Mouse (Mus musculus) mature B cell (primary cell): ENCODE measurements around the gene Gtdc1.

Experiments used
- in situ Hi-C: fragments of 300-500 bp; cut with MboI; formaldehyde crosslinking; loops from 2 replicates; pipeline ENCODE4 v1.14.3; 2019

The Gtdc1 gene

DNA sequence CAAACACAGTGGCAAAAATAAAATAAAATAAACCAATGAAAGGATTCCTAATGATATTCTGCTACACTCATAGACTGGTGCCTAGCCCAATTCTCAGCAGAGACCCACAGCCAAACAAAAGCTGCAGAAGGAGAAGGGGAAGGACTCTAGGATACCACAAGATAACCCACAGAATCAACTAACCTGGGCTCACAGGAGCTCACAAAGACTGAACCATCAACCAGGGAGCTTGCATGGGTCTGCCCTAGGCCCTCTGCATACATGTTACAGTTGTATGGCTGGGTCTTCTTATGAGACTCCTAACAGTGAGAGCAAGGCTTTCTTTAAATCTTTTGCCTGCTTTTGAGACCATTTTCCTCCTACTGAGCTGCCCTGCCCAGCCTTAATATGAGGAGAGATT lies 2.8 kb downstream of the Gtdc1 start:
- in situ Hi-C loops: no loop called here

GRCm38 (mm10) chr2:44923056-44923883 lies 4.2 kb downstream of the Gtdc1 start:
- in situ Hi-C loops: no loop called here

DNA sequence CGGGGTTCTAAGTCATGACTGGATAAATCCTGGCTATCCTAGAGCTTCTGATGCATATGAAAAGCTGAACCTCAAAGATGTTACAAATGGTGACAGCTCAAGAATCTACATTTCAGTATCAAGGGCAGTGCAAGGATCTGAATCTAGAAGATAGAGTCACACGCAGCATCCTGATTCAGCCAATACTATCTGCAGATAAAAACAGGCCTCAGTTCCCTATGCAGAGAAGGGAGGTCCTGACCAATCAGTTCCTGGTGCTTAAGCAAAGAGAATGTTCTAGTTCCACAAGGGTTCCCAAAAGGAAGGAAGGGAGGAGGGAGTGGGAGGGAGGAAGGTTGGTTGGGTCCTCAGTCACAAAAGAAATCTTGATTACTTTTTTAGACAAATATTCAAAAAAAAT lies 5.0 kb downstream of the Gtdc1 start:
- in situ Hi-C loops: no loop called here

- in situ Hi-C loops: no loop called here
Measured at GRCm38 (mm10) chr2:44920471-44920870, 7.0 kb downstream of the Gtdc1 start.

DNA sequence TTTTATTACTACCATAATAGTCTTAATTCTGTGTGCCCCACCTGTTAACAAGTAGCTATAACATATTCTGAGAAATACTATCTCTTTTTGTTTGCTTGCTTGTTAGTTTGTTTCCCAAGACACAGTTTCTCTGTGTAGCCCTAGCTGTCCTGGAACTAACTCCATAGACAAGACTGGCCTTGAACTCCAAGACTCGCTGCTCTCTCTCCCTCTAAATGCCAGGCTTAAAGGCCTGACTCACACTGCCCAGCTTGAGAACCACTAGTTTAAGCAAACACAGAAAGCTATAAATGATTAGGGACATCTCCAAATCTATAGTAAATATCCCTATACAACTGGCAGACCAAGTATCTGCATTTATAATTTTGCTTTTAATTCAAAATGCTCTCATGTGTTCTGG lies 8.1 kb downstream of the Gtdc1 start:
- in situ Hi-C loops: no loop called here

GRCm38 (mm10) chr2:44918737-44919136 lies 8.7 kb downstream of the Gtdc1 start:
- in situ Hi-C loops: no loop called here

- in situ Hi-C loops: no loop called here
Measured at GRCm38 (mm10) chr2:44916286-44916685, 11.2 kb downstream of the Gtdc1 start.

DNA sequence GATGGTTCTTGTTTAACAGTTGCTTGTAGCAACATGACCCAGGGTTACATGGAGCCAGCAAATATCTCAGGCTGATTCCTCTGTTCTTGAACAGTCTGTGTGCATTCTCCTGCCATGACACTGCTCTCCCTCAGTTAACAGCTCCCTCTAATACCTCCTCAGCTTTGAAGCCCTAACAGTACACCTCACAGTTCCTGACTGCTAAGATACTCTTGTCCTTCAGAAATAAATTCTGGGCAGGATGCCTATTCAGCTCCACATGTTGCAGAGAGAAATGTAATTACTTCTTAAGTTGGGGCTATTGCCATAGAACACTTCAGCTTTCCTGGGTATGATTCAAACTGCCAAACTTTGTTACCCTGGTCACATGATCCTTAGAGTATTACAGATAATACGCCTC lies 29.7 kb downstream of the Gtdc1 start:
- in situ Hi-C loops: no loop called here

DNA sequence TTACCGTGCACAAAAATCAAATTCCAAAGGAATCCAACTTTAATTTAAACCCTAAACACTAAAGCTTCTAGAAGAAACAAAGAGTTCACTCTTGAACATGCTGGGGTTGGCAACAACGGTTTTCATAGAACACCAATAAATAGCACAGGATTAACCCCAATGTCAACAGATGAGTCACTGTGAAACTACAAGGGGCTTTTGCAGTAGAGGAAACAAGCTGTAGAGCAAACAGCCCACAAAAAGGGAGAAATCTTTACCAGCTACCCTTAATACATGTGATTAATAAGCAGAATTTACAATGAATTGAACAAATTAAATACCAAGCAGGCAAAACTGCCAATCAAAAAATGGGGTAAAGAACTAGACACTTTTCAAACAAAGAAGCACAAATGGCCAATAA lies 53.7 kb downstream of the Gtdc1 start:
- in situ Hi-C loops: no loop called here

- in situ Hi-C loops: no loop called here
Measured at GRCm38 (mm10) chr2:44864726-44865125, 62.7 kb downstream of the Gtdc1 start.

DNA sequence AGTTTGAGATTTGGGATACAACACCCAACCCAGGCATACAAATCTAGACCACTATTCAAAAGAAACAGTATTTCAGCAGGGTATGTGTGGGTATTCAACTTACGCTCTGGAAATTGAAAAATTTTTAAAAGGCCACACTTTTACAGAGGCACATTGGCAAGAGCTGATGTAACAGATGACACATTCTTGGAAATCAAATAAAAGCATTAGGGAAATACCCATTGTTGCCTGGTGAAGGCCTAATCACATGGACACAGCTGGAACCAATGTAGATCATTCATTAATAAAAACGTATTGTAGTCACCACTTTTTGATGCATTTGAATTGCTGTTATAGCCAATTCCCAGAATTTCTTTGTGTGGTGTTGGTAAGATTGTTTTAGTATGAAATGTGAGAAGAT lies 73.0 kb downstream of the Gtdc1 start:
- in situ Hi-C loops: no loop called here

- in situ Hi-C loops: no loop called here
Measured at GRCm38 (mm10) chr2:44849666-44850065, 77.8 kb downstream of the Gtdc1 start.

- in situ Hi-C loops: no loop called here
Measured at GRCm38 (mm10) chr2:44848156-44848555, 79.3 kb downstream of the Gtdc1 start.

GRCm38 (mm10) chr2:44845424-44845823 lies 82.0 kb downstream of the Gtdc1 start:
- in situ Hi-C loops: no loop called here

DNA sequence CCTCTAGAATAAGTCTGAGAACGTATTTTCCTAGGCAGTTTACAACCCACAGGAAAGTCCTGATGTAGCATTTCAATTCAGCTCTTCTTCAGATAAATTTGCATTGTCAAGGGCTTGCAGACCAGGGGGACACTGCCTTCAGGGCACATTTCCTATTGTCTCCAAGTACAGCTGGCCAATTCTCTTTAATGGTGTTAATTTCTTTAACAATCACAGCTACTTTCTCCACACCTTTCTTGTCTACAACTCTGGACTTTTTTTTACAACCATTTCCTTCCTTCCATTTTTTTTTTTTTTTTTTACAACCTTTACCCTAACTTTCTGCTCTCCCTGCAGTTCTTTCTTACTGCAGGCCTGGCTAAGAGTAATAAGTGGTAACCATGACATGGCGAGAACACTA lies 97.7 kb downstream of the Gtdc1 start:
- in situ Hi-C loops: no loop called here

DNA sequence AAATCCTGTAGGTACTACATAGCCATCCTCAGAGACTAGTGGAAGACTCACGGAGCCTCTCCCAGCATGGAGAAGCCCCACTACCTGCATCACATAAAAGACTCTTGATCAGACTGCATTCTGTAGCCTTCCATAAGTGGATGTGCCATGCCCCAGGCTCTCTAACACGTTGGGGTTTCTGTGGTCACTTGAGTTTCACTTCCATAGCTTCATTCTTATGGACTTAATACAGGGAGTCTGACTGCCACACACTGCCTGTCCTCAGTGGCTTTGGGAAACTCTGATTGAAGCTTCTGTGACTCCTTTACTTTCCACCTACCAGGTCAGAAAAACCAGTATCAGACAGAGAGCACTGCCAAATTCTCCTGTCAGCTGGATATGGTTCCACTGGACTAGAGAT lies 98.1 kb downstream of the Gtdc1 start:
- in situ Hi-C loops: no loop called here

DNA sequence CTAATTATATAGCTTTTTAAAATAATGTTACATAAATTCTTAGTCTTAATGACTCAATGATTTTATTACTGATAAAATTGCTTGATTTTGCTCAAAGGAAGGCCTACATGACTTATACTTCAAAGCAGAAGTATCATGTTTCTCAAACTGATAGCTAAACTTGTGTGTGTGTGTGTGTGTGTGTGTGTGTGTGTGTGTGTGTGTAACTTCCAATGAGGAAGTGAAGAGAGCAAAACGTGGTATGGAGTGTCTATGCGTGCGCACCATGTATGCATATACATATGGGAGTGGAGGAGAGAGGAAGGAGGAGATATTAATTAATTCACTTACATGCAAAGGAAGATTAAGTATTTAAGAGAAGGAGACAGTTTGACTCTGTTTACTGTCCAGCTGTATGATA lies 100.8 kb downstream of the Gtdc1 start:
- in situ Hi-C loops: no loop called here

DNA sequence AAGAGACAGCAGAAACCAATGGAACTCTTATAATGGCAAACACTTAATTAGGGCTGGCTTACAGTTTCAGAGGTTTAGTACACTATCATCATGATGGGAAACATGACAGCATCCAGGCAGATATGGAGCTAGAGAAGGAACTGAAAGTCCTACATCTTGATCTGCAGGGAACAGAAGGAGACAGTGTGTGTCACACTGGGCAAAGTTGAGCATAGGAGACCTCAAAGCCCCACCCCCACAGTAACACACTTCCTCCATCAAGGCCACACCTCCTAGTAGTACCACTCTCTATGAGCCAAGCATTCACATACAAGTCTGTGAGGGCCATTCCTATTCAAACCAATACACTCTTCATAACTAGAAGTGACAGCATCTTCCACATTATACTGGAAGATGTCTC lies 109.7 kb downstream of the Gtdc1 start:
- in situ Hi-C loops: no loop called here

DNA sequence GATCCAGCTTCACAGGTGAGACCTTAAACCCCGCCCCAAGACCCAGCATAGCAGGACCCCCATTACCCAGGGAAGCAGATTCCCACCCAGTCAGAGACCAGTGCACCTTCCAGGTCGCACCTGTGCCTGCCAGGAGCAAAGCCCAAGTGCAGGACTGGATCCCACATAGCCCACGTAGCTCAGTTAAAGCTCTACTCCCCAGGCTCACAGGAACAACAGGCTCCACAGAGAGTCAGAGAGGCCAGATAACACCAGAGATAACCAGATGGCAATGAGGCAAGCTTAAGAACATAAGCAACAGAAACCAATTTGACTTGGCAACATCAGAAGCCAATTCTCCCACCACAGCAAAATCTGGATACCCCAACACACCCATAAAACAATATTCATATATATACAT lies 113.7 kb downstream of the Gtdc1 start:
- in situ Hi-C loops: no loop called here

DNA sequence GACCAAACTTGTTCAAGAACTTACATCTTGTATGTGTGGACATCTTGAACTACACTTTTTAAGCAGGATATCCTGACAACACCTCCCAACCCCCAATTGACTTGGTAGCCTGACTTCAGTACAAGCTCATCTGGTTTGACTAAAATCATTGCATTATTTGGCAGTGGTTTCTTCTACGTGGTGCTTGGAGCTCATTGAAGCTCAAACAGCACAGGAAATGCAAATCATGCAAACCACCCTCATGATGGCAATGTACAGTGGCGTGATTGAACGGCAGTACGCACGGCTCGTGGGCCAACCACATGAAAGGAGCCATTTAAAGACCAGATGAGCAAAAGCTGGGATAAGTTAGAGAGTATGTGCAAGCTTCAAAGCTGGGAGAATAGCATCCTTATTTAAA lies 123.0 kb downstream of the Gtdc1 start:
- in situ Hi-C loops: no loop called here

GRCm38 (mm10) chr2:44801361-44801760 lies 126.1 kb downstream of the Gtdc1 start:
- in situ Hi-C loops: no loop called here

DNA sequence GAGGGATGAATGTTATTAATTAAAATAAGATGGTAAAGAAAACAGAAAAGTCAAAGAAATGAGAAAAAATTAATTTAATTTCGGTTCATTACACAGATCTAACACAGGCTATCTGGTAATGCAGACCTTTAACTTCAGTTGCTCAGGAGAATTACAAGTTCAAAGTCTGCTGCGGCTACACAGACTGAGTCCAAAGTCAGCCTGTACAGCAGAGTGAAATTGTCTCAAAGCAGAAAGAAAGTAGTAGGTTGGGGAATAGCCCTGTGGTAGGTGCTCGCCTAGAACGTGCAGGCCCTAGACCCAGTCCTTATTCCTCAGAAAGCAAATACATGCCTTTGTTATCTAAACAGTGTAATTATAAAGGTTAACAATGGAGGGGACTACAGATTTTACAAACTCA lies 135.6 kb downstream of the Gtdc1 start:
- in situ Hi-C loops: no loop called here

- in situ Hi-C loops: no loop called here
Measured at GRCm38 (mm10) chr2:44791134-44791533, 136.3 kb downstream of the Gtdc1 start.

- in situ Hi-C loops: no loop called here
Measured at GRCm38 (mm10) chr2:44782746-44783145, 144.7 kb downstream of the Gtdc1 start.
